Mouse (Mus musculus): ENCODE results near the gene Dock10. TPM values are rescaled to one million over a fixed set of nuclear protein-coding genes. Genes with fewer than 3 reads are reported as not detected.

Dock10 gene
- 4.0 and 6.1 TPM in 2 replicates for polyA plus RNA-seq (2012; rRNA removed)

GRCm38 (mm10) chr1:80757977-80758797 lies at the start of gene Dock10:
Gene Dock10 (minus strand): TSS chr1:80758527.

GRCm38 (mm10) chr1:80461348-80461747 lies 297.0 kb downstream of the Dock10 start, which contains the start of gene Gm45261:
Gene Gm45261 (minus strand): TSS chr1:80461448.

